Mouse (Mus musculus) naive thymus-derived CD4-positive, alpha-beta T cell, adult 5 months (primary cell): ENCODE measurements around the gene Ovgp1. TPM values are rescaled to one million over a fixed set of nuclear protein-coding genes. Genes with fewer than 3 reads are reported as not detected.

Experiments
- polyA plus RNA-seq: library from polyadenylated mRNA; unstranded; fragments of 100-300 nt; shearing (Covaris generic); gene quantifications from one replicate; pipeline ENCODE4 v1.2.1, GENCODE M21; 2017

Ovgp1 gene
- 16.2 TPM for polyA plus RNA-seq

GRCm38 (mm10) chr3:105973411-105973810, at the start of gene Ovgp1:
Gene Ovgp1 (plus strand): TSS chr3:105973711.

GRCm38 (mm10) chr3:105932240-105933071, 41.1 kb upstream of the Ovgp1 start, which contains the start of gene I830077J02Rik:
Gene I830077J02Rik (minus strand): TSS chr3:105932664.

GRCm38 (mm10) chr3:105958974-105959580, 14.4 kb upstream of the Ovgp1 start, which contains the start of gene Wdr77:
Gene Wdr77 (plus strand): TSS chr3:105959369.

GRCm38 (mm10) chr3:105959999-105960398, 13.5 kb upstream of the Ovgp1 start, which contains the start of gene Atp5f1:
Gene Atp5f1 (minus strand): TSS chr3:105960099.

GRCm38 (mm10) chr3:106014546-106014945, 41.0 kb downstream of the Ovgp1 start, which contains the start of gene Pifo:
Gene Pifo (minus strand): TSS chr3:106014646.

GRCm38 (mm10) chr3:106032781-106033180, 59.3 kb downstream of the Ovgp1 start, which contains the start of gene Chil5:
Gene Chil5 (minus strand): TSS chr3:106032814.

Other genes with a start within 250 kb of the Ovgp1 start
- 181 TPM for gene Rap1a, start 172.4 kb upstream of the Ovgp1 start, polyA plus RNA-seq
- gene Adora3, start 102.9 kb upstream of the Ovgp1 start, polyA plus RNA-seq = not detected
- not detected for gene Tmigd3, start 102.8 kb upstream of the Ovgp1 start, polyA plus RNA-seq
- 0.42 TPM for gene I830077J02Rik, start 41.0 kb upstream of the Ovgp1 start, polyA plus RNA-seq
- 67.8 TPM for gene Wdr77, start 14.3 kb upstream of the Ovgp1 start, polyA plus RNA-seq
- 262 TPM for gene Atp5f1, start 13.6 kb upstream of the Ovgp1 start, polyA plus RNA-seq
- gene Pifo, start 40.9 kb downstream of the Ovgp1 start, polyA plus RNA-seq = 3.4 TPM
- gene Chil5, start 59.1 kb downstream of the Ovgp1 start, polyA plus RNA-seq = 5.0 TPM
- gene Chia1, start 139.5 kb downstream of the Ovgp1 start, polyA plus RNA-seq = not detected
- gene Chil3, start 193.9 kb downstream of the Ovgp1 start, polyA plus RNA-seq = not detected
- not detected for gene Chil4, start 245.8 kb downstream of the Ovgp1 start, polyA plus RNA-seq